Mouse (Mus musculus) gastrocnemius, postnatal 36 days (tissue): ENCODE measurements around the gene Hoxd8. TPM values are rescaled to one million over a fixed set of nuclear protein-coding genes. Genes with fewer than 3 reads are reported as not detected.

Experiments
- DNase-seq, 2 experiments: peaks; one replicate each; pipeline ENCODE4 v3.0.0; 2022
- intact Hi-C: fragments of 180-260 bp; cut with DNase I; formaldehyde crosslinking; loops from one replicate; pipeline ENCODE4 v1.15.1; 2025
- total RNA-seq, 2 experiments: library from RNA; stranded (reverse); gene quantifications; 2 replicates each; pipeline ENCODE4 v1.2.3; 2021

The Hoxd8 gene
- total RNA-seq, 2 experiments from 2014 or later, result 38.1 to 38.5 TPM

DNA sequence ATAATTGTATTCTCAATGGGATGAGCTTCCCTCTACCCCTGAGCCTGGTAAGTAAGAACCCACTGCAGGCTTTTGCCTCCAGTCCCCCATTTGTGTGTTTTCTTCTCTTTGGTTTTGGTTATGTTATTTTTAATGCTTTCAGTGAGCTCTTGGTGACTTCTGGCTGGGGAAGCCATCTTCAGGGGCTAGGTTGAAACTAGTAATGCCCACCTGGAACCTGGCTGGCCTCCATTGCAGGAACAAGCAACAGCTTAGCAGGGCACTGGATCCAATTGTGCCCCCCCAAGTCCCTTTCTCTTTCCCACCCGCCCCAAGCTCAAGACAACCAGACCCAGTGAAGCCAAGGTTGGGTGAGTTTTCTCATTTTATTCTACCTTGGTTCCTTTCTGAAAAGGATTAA is 9.0 kb upstream of the Hoxd8 start:
- no peak for DNase-seq
- intact Hi-C loops, result loop anchor here (5.0 kb wide), 1 partner anchor 617 kb away; no protein-coding TSS in a partner anchor

DNA sequence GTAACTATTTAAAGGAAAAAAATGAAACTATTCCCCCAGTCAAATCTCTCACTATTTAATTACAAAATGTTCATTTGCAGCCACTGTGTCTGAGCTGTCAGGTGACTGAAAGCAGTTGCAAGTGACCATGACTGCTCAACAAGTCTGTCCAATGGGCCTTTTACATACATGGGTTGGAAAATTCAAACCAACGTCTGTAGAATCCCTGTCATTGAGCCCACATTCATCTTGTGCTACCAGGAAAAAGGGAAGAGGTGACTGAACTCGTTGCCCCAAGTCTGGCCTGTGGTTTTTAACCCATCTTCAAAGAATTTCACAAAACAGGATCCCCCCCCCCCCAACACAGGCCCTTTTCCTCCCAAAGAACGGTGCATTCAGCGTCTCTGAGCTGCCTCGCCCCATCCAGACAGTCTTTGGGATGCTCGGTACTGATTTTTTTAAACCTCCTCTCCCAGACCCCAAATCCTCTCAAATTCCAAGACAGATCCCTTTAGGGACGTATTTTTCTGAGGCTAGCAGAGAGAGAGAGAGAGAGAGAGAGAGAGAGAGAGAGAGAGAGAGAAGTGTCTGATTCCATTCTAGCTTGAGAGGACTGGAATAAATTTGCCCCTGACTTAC is 8.5 kb upstream of the Hoxd8 start:
- DNase-seq, result no peak
- intact Hi-C loops, result loop anchor here (5.0 kb wide), 1 partner anchor 616 kb away; no protein-coding TSS in a partner anchor

DNA sequence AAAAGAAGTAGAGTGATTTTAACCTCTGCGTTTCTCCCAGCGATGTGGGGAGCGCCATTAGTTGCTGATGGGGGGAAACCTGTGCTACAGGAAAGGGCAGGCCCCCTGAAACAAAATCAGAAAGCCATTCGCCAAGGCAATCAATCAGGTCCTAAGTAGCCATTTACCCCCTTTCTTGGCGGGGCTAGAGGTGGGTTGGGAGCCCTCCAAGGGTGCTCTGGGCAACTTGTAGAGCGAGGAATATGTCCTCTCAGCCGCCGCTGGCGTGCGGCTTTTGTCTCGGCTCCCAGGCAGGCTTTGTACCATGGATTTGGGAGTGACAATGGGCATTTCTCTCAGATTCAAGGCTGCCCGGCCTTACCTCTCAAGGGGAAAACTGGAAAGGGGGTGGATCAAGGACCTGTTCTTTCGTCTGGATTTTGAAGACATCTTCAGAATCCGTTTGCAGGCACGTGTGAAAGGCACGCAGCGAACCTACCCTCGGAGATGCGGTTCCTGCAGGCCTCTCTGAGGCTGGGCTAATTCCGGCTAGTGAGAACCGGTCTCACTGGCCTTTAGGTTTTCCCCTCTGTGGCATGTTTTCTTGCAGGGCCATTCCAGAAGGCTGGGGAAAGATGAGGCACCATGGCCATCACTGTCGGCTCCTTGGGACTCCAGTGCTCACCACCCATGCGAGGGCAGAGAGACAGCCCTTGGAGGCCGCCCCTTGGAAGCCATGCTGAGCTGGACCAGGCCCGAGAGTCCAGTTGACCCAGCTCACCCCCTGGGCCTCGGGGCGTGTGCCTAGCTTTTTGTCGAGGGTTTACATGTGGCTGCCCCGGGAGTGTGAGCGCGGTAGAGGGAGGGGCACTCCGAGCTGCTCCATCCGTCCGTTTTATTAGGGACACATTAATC is 7.7 kb upstream of the Hoxd8 start:
- intact Hi-C loops, result loop anchor here (5.0 kb wide), 1 partner anchor 616 kb away; no protein-coding TSS in a partner anchor
- DNase-seq, result no peak

DNA sequence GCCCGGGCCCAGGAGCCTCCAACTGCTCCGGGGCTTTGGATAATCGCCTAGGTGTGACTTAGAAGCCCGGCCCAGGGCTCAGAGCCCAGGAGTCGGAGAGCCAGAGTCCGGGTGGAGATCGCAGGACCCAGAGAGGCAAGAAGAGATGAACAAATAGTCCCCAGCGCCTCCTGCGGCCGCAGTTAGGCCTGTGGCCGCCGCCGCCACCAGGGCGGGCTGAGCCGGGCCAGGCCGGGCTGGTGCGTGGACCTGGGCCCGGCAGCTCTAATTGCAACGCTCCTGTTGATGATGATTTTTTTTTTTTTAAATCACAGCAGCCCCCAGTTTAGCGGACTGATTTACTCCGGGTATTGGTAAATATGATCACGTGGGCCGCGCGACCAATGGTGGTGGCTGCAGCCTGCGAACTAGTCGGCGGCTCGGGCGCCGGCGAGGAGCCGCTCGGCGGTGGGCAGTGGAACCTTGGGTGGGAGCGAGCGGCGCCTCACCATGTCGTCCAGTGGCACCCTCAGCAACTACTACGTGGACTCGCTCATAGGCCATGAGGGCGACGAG is 6.8 kb upstream of the Hoxd8 start, which contains the start of gene Hoxd9:
Gene Hoxd9 (plus strand): TSS at position 161 of the 555 bp plus-strand sequence.
- DNase-seq, result peak; percentile 71 to 73

DNA sequence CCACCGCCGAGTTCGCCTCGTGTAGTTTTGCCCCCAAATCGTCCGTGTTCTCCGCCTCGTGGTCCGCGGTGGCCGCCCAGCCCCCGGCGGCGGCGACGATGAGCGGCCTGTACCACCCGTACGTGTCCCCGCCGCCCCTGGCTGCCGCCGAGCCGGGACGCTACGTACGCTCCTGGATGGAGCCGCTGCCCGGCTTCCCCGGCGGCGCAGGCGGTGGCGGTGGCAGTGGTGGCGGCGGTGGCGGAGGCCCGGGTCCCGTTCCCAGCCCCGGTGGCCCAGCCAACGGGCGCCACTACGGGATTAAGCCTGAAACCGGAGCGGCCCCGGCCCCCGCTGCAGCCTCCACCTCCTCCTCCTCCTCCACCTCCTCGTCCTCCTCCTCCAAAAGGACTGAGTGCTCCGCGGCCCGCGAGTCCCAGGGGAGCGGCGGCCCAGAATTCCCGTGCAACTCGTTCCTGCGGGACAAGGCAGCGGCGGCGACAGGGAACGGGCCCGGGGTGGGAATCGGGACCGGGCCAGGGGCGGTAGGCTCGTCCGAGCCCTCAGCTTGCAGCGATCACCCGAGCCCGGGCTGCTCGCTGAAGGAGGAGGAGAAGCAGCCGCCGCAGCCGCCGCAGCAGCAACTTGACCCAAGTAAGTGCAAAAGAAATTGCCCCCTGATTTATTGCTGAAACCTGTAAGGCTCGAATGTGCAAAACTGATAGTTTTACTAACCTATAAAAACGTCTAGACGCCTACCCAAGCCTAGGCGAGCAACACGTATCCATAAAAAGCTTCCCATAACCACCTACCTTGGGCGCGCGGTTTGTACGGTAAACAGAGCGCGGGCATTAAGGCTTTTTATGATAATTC is 6.0 kb upstream of the Hoxd8 start:
- intact Hi-C loops, result loop anchor here (5.0 kb wide), 1 partner anchor 614 kb away; no protein-coding TSS in a partner anchor
- peak; percentile 51 to 61 for DNase-seq

More for the DNA sequence above, 6.8 kb upstream of the Hoxd8 start, which contains the start of gene Hoxd9:
- intact Hi-C loops, result loop anchor here (5.0 kb wide), 1 partner anchor 615 kb away; no protein-coding TSS in a partner anchor

DNA sequence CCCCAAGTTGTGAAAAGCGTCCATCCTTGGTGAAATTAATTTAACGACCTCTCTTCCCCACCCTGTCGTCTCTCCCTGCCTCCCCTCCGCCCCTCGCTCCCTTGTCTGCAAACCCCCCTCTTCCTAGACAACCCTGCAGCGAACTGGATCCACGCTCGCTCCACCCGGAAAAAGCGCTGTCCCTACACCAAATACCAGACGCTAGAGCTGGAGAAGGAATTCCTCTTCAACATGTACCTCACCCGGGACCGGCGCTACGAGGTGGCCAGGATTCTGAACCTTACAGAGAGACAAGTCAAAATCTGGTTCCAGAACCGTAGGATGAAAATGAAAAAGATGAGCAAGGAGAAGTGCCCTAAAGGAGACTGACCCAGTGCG is 5.4 kb upstream of the Hoxd8 start:
- DNase-seq, result no peak
- intact Hi-C loops, result loop anchor here (5.0 kb wide), 1 partner anchor 613 kb away; no protein-coding TSS in a partner anchor

DNA sequence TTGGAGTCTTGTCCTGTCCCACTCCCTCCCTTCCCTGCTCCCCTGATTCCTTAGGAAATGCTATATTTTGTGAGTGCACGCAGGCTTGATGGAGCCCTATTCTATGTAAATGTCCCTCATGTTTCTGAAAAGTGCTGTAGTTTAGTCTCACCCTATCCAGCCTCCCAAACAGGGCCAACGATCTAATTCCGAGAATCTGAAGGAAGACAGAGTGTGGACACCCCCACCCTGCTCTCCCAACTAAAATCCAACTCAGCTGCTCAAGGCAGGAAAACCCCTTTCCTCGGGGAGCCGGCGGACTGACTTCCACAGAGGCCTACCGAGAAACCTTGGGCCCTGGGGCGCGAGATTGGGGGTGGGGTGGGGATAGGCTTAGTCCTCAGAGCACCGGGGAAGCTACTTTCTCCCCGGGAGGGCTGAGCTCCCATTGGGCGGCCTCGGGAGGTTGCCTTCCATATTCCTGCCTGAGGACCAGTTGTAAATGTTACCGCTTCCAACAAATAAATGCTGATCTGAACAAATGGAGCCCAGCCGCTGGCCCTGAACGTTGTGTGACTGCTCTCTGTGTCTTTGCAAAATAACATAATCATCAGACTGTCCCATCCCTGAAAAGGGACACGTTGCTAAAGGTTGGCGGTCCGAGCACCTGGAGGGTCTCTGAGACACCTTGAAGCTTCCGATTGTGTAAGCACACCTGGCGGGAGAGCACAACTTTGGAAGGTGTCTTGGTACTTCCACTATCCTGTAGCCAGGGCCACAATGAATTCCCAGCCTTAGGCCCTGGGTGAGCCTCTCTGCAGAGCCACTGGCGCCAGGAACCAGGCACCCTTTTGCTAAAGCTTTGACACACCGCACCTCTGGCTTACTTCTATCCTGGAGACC is 4.5 kb upstream of the Hoxd8 start:
- DNase-seq, result no peak
- intact Hi-C loops, result loop anchor here (5.0 kb wide), 4 partner anchors 262 to 612 kb away; no protein-coding TSS in a partner anchor

DNA sequence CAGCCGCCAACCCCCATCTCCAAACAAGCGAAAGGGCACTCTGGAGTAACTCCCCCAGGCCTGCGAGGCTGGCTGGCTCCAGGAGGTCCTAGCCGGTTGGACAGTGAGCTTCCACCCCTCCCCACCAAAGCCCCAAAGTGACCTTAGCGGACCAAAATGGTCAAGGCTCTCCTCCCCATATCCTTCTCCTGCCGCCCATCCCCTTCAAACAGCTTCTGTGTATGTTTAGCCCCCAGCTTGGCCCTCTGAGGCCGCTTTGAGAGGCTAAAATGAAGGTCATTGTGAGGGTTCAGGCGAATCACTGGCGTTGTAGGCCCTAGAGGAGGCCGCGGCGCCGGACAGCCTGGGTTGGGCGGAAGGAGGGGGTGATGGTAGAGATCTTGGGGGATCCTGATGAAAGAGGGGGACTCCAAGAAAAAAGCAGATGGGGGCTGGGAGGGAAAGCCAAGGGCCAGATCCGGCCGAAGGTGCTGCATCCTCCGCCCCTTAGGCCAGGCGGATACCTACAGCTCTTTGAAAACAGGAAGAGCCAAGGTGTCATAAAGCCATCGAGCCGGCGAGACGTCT is 3.8 kb upstream of the Hoxd8 start:
- DNase-seq, result no peak
- intact Hi-C loops, result loop anchor here (5.0 kb wide), 3 partner anchors 262 to 452 kb away; no protein-coding TSS in a partner anchor

DNA sequence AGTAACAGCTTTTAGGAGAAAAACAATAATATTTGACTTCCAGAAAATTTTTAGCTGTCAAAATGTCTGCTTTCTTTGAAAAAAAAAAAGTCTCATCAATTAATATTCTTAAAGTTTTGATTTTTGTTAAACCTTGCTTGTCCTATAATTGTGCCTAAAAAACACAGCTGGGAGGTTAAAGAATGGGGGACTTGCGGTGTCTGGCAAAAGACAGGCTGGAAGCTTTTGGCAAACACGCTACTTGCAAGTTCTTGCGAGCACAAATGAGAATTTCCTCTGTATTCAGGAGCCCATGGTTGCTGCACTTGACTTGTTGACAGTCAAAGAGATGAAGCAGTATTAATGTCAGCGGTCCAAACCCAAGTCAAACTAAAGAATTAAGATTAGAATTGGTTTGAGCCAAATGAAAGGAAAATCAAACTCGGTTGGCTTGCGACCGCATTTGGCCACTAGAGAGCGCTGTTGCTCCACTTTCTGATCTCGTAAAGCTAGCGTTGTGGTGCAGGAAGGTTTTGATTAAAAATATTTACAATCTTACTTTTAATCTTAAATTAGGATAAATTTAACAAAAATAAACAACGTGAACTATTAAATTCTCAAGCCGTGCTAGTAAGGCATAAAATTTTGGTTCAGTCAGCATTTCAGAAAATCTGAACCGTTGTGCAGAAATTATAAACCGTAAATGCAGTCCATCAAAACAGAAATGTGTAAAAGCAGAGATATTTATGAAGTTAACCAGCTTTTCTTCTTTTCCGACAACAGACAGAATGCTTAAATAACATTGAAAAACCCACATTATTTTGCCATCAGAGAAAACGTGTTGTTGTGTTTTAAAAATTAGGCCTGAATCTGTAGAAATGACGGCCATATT is 2.2 kb upstream of the Hoxd8 start:
- intact Hi-C loops, result loop anchor here (2.0 to 5.0 kb wide), 4 partner anchors 260 to 450 kb away; no protein-coding TSS in a partner anchor
- peak; percentile 64 to 67 for DNase-seq

DNA sequence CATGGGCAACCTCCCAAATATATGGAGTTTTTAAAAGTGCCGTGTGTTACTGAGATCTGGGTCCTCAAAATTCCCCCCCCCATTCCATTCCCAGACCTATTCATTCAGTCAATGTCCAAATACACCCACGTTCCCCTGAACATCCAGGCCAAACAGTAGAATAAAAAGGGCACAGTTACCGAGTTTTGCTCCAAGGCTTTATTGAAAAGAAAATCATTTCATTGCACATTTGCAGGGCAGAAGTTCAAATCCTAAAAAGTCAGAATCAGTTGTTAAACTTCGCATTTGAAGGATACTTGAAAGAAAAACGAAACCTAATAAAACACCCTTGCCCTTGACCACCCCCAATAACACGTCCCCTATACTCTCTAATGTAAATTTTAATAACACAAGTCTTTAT is 1.6 kb upstream of the Hoxd8 start:
- intact Hi-C loops, result loop anchor here (2.0 to 5.0 kb wide), 4 partner anchors 259 to 449 kb away; no protein-coding TSS in a partner anchor
- no peak for DNase-seq

DNA sequence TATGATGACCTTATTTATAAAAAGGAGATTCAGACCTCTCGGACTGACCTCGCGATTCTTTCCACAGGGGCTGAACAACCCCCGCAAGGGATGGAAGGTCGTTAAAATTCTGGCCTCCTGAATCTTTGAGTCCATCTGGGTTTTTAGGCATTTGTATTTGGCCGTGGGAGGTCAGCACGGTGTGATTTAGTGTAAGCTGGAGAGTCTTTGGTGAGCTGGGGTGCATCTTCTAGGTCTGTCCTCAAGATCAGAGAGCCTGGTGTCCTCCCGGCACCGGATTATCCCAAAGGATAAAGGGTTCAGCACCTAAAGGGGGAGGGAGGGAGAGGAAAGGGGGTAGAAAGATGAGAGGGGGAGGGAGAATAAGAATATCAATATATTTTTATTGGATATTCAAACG is 1.1 kb upstream of the Hoxd8 start:
- DNase-seq, result no peak
- intact Hi-C loops, result loop anchor here (2.0 to 5.0 kb wide), 4 partner anchors 259 to 449 kb away; no protein-coding TSS in a partner anchor

DNA sequence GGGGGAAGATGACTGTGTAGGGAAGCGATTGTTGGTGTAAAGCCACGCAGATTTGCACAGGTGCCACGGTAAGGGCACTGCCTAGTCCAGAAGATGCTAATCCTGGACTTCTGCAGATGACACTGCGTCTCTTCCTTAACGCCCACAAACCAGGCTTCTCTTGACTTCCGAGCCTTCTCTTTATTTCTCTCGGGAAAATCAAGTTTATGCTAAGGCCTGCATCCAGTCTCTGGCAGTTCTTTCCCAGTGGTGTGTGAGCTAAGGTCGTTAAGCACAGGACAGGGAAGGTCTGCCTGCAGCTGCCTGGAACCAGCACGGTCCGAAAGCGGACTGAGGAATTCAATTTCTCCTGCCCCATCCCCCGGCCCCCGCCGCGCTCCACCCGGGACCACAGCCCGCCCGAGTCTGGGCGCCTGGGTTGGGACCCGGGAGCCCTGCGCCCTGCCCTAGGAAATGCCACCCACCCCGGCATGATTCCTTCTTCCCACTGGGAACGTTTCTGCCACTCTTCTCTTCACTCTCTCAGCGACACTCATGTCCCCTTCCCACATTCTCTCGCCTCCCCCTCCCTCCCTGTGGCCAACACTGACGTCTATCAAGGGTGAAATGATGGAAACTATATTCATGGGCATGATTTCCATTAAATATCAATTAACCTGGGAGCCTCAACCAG is 559 bp upstream of the Hoxd8 start:
- DNase-seq, result no peak
- intact Hi-C loops, result loop anchor here (2.0 to 5.0 kb wide), 4 partner anchors 258 to 448 kb away; no protein-coding TSS in a partner anchor

DNA sequence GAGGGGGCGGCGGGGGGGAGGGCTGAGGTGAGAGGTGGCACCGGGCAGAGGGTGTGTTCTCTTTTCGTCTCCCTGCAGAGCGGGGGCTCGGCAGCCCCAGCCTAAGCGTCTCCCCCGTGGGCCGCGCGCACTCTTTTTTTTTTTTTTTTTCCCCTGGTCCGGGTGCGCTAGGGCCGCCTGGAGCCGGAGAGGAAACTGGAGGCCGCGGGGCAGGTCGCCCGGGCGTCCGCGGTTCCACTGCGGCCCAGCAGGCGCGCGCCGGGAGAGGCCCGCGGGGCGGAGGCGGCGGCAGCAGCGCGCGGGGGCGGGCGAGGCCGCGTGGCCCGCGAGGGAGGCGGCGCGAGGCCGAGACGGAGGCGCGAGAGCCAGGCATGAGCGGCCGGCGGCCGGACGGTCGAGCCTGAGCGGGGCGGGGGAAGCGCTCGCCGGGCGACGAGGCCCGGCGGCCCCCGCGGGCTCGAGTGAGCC is 618 bp downstream of the Hoxd8 start:
- intact Hi-C loops, result loop anchor here (5.0 kb wide), 4 partner anchors 257 to 882 kb away; no protein-coding TSS in a partner anchor
- no peak for DNase-seq

DNA sequence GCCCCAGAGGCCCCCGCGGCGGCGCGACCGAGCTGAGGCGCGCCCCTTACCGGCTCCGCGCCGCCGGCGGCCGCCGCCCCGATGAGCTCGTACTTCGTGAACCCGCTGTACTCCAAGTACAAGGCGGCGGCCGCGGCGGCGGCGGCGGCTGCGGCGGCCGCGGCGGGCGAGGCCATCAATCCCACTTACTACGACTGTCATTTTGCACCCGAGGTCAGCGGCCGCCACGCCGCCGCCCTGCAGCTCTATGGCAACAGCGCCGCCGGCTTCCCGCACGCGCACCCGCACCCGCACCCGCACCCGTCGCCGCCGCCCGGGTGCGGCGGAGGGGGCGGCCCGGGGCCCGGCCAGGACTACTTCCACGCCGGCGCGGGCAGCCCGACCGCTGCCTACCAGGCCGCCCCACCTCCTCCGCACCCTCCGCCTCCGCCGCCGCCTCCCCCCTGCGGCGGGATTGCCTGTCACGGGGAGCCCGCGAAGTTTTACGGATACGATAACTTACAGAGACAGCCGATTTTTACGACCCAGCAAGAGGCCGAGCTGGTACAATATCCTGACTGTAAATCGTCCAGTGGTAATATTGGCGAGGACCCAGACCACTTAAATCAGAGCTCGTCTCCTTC is 1.2 kb downstream of the Hoxd8 start:
- DNase-seq, result no peak
- intact Hi-C loops, result loop anchor here (5.0 kb wide), 1 partner anchor 882 kb away; no protein-coding TSS in a partner anchor

DNA sequence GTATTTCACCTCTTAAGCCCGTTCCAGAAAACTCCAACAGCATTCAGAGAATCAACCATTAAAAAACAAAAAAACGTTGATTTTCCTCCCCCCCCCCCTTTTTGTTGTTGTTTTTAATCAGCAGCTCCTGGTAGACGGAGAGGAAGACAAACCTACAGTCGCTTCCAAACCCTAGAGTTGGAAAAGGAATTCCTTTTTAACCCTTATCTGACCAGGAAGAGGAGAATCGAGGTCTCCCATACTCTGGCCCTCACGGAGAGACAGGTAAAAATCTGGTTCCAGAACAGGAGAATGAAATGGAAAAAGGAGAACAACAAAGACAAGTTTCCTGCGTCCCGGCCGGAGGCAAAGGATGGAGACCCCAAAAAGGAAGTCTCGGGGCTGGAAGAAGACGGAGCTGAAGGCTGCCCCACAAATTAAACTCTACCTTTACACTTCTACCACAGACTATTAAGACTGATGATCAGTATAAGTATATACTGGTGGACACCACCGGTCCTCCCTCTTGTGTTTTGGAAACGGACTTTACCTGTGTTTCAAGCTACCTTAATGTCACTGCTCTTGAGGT is 2.1 kb downstream of the Hoxd8 start:
- intact Hi-C loops, result loop anchor here (5.0 kb wide), 1 partner anchor 881 kb away; no protein-coding TSS in a partner anchor
- DNase-seq, result no peak

DNA sequence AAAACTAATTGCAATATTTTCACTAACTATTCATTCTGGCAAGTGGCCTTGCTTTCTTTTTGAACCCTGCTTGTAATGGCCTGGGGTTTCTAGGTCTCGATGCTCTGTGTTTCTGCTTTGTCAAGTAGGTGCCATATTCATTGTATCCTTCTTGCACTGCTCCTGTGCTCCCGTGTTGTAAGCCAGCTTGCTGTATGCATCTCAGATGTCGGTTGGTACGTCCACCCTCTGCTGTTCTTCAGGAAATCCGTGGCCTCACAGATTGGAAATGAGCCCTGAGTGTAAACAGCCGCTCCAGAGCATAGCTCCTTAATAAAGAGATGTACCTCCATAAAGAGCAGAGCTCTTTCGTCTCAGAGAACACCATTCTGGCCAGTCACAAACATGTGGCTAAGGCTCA is 3.2 kb downstream of the Hoxd8 start:
- intact Hi-C loops, result loop anchor here (5.0 kb wide), 1 partner anchor 880 kb away; no protein-coding TSS in a partner anchor
- no peak for DNase-seq
